Mouse (Mus musculus) adrenal gland (tissue): ENCODE results near the gene Top1.

Source experiments
- intact Hi-C: fragments of 180-260 bp; cut with DNase I; formaldehyde crosslinking; loops from one replicate; pipeline ENCODE4 v1.15.1; 2025
- microRNA-seq, 2 experiments: library from miRNA; unstranded; fragments of <30 nt; microRNA quantifications; one replicate each; pipeline ENCODE4; 2019

The Top1 gene

DNA sequence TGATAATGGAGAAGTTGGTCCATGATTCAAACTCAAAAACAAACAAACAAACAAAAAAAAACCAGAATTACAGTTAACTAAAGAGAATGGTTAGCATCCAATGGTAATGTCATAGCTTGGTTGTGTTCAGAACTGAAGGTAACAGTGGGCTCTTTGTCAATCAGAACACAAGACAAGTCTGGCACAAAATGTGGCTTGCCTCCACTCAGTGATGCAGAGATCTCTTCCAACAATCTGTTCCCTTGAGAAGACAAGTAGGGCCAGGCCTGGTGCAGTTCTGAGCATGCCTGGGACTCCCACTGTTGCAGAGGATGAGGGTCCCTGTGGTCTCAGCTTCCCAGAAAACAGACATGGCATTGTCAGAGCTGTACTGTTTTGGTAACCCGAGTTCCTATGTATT is 125.2 kb downstream of the Top1 start:
- intact Hi-C loops, result no loop called here

DNA sequence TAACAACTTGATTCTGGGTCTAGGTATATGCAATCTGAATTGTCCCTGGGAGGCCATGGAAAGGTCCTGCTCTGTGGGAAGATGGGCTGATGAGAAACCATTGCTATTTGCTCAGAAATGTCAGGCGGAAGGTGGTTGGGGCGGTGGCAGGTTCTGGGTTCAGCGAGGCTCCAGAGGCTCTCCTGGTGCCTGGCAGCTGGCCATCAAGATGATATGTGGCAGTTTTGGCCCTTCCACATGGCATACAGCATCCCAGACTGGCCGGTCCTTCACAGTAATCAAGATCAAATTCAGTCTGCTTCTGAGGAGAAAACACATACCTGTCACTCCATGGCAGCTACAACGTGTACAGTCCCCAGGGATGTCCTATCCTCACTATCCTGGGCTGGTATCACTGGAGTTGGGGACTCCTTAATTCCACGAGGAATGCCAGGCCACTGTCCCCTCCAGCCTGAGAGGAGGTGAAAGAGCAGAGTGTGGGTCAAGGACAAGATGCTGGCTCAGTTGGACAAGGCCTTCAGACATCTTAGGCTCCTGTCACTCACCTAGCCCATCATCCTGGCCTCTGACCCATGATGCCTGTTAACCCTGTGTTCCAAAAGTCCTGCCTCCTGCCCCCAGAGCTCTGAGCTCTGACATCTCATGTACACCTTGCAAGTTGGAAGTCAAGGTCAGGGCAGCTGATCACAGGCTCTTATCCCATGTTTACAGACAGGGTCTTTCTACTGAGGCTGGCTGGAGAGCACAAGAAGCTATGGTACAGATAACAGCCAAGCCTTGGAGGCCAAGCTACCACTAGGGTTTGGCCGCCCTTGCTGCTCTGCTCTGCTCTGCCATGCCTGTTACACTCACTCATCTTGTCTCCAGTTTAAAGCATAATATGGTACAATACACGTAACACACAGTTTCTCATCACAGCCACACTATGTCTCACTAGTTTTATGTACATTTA is 125.9 kb downstream of the Top1 start:
- intact Hi-C loops, result no loop called here

Small RNA genes within 50 kb of the gene (microRNA-seq; reads per million reads assigned to microRNA genes)
- 0 reads per million in 2 experiments for gene Gm23968
